Mouse (Mus musculus): Measurements from ENCODE around the gene Stk33.

Gene Stk33

DNA sequence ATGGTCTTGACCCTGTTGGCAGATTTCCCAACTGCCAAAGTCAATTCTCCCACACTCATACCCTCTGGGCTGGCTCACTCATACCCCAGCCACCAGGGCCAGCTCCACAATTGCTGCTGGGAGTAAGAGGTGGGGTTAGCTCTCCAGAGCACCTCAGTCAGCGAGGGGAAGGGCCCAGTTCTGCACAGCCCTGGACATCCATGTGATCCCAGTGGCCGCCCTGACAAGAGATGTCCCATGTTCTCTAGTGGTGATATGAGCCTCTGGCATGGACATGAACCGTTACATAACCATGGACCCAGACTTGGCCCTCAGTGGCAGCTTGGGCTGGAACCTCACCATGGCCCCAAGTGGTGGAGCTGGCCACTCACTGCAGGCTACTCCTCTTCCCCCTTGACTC is 143.1 kb downstream of the Stk33 start:
- no peaks in the 10 kb centered on the region for H3K27me3 ChIP-seq (ENCODE audit: control insufficient read depth, insufficient read depth, low read length, poor library complexity, severe bottlenecking)
- no peaks in the 10 kb centered on the region for H3K36me3 ChIP-seq (ENCODE audit: control insufficient read depth, insufficient read depth, low read length, poor library complexity, severe bottlenecking)
- DNase-seq (ENCODE audit: low read depth, low spot score), result no peak

DNA sequence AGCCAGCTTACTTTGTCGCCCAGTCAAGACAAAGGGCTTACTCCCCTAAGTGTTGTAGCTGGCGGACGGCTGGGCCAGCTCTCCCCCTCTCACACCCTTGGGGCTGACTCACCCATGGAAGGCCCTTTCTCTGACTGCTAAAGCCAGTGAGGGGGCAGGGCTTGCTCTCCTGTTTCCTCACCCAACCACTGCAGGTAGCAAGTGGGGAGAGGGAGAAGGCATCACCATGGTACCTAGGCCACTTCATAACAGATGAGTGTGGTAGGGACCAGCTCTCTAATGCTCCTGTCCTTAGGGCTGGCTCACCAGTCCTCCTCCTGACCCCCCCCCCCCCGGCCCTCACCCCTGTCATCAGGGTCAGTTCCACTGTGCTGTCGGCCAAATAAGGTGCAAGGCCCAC is 143.5 kb downstream of the Stk33 start:
- DNase-seq (ENCODE audit: low read depth, low spot score), result no peak
- Histone ChIP-seq H3K36me3 (ENCODE audit: control insufficient read depth, insufficient read depth, low read length, poor library complexity, severe bottlenecking) (no peaks in the 10 kb centered on the region), H3K27me3 (ENCODE audit: control insufficient read depth, insufficient read depth, low read length, poor library complexity, severe bottlenecking) (no peaks in the 10 kb centered on the region)

DNA sequence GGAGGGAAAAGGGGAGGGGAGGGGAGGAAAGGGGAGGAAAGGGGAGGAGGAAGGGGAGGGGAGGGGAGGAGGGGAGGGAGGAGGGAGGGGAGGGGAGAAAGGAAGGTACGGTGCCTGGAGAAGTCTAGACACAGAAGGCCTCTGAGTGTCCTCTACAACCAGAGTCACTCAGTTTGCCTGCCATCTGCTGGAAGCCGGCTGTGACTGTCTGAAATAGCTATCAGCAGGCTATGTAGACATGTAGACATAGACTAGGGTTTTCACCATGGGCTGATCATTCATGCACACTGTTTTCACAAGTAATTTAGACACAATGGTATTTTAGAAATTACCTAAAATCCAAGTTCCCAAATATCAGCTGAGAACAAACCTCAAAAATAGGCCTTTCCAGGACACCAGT is 148.4 kb downstream of the Stk33 start:
- DNase-seq (ENCODE audit: low read depth, low spot score), result no peak
- Histone ChIP-seq H3K27me3 (ENCODE audit: control insufficient read depth, insufficient read depth, low read length, poor library complexity, severe bottlenecking) (no peaks in the 10 kb centered on the region), H3K36me3 (ENCODE audit: control insufficient read depth, insufficient read depth, low read length, poor library complexity, severe bottlenecking) (no peaks in the 10 kb centered on the region)

DNA sequence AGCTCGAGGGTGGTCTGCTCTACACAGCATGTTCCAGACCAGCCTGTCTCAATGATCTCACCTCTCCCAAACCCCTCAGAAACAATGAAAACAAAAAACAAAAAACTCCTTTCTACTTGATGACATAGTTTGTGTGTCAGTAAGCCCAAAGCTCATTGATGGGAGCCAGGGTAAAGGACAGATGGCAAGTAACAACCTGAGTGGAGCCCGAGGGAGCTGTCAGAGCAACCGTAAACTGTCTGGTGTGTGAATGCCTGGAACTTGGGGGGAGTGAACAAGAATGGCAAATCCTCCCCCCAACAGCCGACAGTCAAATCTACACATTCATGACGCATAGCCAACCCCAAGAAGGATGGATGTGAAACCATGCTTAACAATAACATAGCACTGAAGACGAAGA is 149.8 kb downstream of the Stk33 start:
- Histone ChIP-seq H3K27me3 (ENCODE audit: control insufficient read depth, insufficient read depth, low read length, poor library complexity, severe bottlenecking) (no peaks in the 10 kb centered on the region), H3K36me3 (ENCODE audit: control insufficient read depth, insufficient read depth, low read length, poor library complexity, severe bottlenecking) (no peaks in the 10 kb centered on the region)
- no peak for DNase-seq (ENCODE audit: low read depth, low spot score)

DNA sequence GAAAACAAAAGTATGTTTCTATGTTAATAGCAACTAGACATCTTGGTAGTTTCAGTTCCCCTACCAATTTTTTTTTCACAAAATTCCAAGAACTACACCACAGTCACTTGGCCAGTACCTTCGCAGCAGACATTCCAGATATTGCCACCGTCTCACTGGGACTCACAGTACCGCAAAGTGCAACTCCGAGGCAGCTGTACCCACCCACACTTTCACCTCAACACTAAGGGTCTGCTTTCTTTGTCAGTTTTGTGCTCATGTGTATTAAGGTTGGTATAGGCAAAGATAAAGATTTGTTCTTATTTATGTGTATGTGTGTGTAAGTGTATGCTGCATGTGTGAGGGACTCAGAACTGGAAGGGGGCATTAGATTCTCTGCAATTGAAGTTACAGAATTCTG is 156.8 kb downstream of the Stk33 start:
- Histone ChIP-seq H3K27me3 (ENCODE audit: control insufficient read depth, insufficient read depth, low read length, poor library complexity, severe bottlenecking) (no peaks in the 10 kb centered on the region), H3K36me3 (ENCODE audit: control insufficient read depth, insufficient read depth, low read length, poor library complexity, severe bottlenecking) (no peaks in the 10 kb centered on the region)
- DNase-seq (ENCODE audit: low read depth, low spot score), result no peak

DNA sequence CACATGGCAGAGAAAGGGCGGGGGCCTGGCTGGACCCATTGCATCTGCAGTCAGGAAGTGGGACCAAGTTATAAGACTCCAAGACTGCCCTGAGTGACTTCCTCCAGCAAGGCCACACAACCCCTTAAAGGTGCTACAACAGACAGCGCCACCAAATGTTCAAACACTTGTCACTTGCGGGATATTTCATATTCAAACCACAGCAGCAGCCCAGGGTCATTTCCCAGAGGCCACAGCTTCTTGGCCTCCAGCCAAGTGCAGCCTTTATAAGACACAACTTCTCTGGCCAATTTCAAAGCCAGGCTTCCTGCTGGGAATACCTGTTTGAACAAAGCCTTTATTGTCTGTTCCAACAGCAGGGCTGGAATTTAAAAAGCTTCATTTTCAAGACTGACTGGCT is 162.3 kb downstream of the Stk33 start:
- no peak for DNase-seq (ENCODE audit: low read depth, low spot score)
- no peaks in the 10 kb centered on the region for H3K27me3 ChIP-seq (ENCODE audit: control insufficient read depth, insufficient read depth, low read length, poor library complexity, severe bottlenecking)
- H3K36me3 ChIP-seq (ENCODE audit: control insufficient read depth, insufficient read depth, low read length, poor library complexity, severe bottlenecking), result no peaks in the 10 kb centered on the region

DNA sequence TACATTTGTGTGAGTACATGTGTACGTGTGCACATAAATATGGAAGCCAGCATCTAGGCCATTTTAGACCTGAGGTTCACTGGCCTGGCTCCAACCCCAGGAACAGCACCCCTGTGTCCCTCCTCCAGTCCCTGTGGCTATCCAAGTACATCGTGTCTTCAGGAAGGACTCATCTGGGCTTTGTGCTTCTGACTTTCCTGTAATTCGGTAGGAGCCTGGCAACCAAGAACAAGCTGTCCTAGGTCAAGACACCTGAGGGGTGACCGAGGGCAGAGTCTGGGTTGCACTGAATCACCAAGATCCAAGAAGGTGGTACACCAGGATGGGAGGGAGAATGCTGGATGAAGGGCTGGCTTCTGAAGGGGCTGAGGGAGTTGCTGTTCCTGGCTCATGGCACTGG is 163.0 kb downstream of the Stk33 start:
- H3K36me3 ChIP-seq (ENCODE audit: control insufficient read depth, insufficient read depth, low read length, poor library complexity, severe bottlenecking), result no peaks in the 10 kb centered on the region

DNA sequence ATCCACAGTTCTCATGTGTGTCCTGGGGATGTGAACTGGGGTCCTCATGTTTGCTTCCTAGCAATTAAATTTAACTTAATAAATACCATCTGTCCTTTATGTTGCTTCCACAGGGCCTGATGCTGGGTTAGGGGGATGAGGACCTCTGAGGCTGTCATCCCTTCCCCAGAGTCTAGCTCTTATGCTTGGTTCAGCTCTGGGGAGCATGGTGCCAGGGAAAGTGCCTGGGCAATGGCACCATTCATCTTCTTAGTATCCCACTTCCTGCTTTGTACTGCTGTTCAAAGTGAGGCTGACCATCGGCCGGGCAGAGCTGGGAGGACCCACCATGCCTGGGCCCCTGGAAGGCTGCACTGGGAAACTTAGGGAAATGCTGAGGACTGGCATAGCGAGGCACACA is 163.7 kb downstream of the Stk33 start:
- Histone ChIP-seq H3K36me3 (ENCODE audit: control insufficient read depth, insufficient read depth, low read length, poor library complexity, severe bottlenecking) (no peaks in the 10 kb centered on the region), H3K27me3 (ENCODE audit: control insufficient read depth, insufficient read depth, low read length, poor library complexity, severe bottlenecking) (no peaks in the 10 kb centered on the region)
- no peak for DNase-seq (ENCODE audit: low read depth, low spot score)

More for the DNA sequence above, 163.0 kb downstream of the Stk33 start:
- DNase-seq (ENCODE audit: low read depth, low spot score), result no peak
- no peaks in the 10 kb centered on the region for H3K27me3 ChIP-seq (ENCODE audit: control insufficient read depth, insufficient read depth, low read length, poor library complexity, severe bottlenecking)

DNA sequence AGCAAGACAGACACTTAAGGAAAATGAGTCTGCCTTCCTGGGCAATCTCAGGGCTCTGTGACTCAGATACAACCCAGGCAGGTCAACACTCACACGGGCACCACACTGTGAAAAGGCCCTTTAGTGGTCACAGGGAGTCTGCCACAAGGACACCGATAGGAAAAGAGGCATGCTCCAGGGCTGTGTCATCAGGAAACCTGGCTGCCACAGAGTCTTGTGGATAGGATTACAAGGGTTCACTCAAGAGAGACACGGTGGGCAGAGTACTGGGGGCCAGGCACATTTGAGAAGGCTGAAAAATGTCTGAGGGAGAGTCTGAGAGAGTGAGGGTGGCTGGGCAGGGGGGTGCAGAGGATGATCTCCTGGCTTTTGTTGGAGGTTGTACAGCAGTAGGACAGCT is 164.6 kb downstream of the Stk33 start:
- H3K27me3 ChIP-seq (ENCODE audit: control insufficient read depth, insufficient read depth, low read length, poor library complexity, severe bottlenecking), result no peaks in the 10 kb centered on the region
- H3K36me3 ChIP-seq (ENCODE audit: control insufficient read depth, insufficient read depth, low read length, poor library complexity, severe bottlenecking), result no peaks in the 10 kb centered on the region
- no peak for DNase-seq (ENCODE audit: low read depth, low spot score)

DNA sequence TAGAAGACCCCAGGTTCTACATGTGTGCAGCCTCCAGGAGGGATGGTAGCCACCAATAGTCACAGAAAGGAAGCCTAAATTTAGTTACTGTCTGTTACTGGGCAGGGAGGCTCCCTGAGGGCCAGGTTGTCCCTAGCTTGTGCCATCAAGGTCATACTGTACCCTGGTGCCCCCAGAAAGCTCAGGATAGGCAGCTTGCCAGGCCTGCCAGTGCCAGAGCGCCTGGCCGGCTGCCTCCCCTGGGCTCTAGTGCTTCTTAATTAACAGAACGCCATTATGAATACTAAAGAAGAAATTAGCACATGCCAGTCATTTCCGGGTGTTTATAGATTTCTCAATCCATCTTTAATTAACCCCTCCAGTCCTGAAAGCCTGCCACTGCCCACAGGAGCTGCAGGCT is 169.8 kb downstream of the Stk33 start:
- no peaks in the 10 kb centered on the region for H3K27me3 ChIP-seq (ENCODE audit: control insufficient read depth, insufficient read depth, low read length, poor library complexity, severe bottlenecking)
- H3K36me3 ChIP-seq (ENCODE audit: control insufficient read depth, insufficient read depth, low read length, poor library complexity, severe bottlenecking), result no peaks in the 10 kb centered on the region
- no peak for DNase-seq (ENCODE audit: low read depth, low spot score)

DNA sequence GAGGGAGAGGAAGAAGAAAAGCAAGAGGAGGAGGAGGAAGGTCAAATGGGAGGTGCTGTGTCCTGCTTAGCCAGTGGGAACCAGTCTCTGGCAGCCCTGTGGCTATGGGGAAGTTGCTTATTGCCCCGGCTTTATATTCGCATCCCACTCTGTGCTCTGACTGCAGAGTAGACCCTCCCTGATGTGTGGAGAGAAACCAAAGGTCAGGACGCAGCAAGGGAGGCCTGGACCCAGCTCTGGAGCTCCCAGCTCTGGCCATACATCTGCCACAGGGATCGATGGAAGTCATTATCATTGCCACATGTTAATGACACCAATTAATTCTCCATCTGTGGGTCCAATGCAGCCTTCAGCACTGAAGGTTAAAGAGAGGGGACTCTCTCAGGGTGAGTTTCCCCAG is 171.5 kb downstream of the Stk33 start:
- DNase-seq (ENCODE audit: low read depth, low spot score), result no peak
- Histone ChIP-seq H3K27me3 (ENCODE audit: control insufficient read depth, insufficient read depth, low read length, poor library complexity, severe bottlenecking) (no peaks in the 10 kb centered on the region), H3K36me3 (ENCODE audit: control insufficient read depth, insufficient read depth, low read length, poor library complexity, severe bottlenecking) (no peaks in the 10 kb centered on the region)

DNA sequence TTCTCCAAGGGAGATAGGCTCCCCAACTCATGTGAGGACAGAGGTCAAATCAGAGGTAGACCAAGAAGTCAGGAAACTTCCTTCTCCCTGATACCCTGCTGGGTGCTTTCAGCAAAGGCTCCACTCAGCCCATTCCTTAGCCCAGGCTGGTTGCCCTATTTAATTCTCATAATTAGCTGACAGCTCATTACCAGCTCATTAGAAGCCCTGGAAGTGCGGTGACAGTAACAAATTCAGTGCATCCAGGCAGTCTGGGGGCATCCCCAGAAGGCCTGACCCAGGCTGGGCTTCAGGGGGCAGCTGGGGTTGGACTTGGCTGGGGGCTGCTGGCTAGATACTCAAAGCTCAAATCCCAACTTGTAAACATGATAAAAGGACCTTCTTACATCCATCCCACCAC is 172.7 kb downstream of the Stk33 start:
- Histone ChIP-seq H3K36me3 (ENCODE audit: control insufficient read depth, insufficient read depth, low read length, poor library complexity, severe bottlenecking) (no peaks in the 10 kb centered on the region), H3K27me3 (ENCODE audit: control insufficient read depth, insufficient read depth, low read length, poor library complexity, severe bottlenecking) (no peaks in the 10 kb centered on the region)
- no peak for DNase-seq (ENCODE audit: low read depth, low spot score)

DNA sequence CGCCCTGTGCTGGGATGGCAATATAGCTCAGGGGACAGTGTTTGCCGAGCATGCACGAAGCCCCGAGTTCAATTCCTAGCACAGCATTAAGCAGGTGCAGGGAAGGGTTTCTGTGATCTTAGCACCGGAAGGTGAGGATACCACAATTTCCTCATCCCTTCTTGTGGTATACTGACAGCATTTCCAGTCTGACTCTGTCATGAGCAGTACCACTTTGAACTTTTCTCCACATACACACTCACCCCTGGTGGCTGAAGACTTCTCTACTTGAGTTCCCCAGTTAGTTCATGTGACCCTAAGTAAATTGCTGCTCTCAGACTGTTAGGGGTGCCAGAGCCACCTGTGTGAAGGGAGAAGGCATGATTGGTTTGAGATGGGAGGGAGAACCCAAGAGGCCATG is 173.3 kb downstream of the Stk33 start:
- H3K36me3 ChIP-seq (ENCODE audit: control insufficient read depth, insufficient read depth, low read length, poor library complexity, severe bottlenecking), result no peaks in the 10 kb centered on the region
- DNase-seq (ENCODE audit: low read depth, low spot score), result no peak
- no peaks in the 10 kb centered on the region for H3K27me3 ChIP-seq (ENCODE audit: control insufficient read depth, insufficient read depth, low read length, poor library complexity, severe bottlenecking)

DNA sequence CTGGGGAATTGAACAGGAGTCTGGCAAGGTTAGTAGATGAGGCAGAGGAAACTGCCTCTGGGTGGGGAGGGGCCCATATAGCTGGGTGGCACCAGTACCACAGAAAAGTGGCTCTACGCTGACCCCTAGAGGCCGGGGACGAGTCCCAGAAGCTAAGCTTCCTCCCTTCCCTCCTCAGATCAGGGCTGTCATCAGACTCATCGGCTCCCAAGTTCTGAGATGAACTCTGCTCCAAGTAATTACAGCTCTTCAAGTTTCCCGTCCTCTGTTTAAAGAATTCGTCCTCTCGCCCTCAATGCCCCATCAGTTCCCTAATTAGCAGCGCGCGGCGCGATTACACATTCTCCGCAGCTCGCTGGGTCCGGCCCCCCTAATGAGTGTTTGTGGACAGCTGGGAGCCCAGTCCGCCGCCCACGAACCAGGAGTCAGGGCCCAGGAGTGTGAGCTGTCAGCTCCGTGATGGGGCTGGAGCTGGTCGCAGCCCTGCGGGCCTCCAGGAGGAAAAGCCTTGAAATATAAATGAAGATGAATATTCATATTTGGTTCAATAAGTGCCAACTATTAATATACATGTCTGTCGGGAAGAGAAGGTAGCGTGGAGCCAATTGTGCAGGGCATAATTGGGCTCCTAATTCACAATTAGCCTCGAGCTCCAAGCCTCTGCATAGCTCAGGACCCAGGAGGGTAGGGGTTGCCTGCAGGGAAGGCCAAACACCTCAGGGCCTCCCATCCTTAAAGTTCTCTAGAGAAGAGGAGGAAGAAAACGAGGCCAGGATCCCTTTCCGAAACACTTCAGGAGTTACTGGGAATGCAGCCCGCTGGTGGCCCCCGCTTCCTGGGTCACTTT is 183.2 kb downstream of the Stk33 start:
- DNase-seq (ENCODE audit: low read depth, low spot score), result peak; percentile 60
- H3K27me3 ChIP-seq (ENCODE audit: control insufficient read depth, insufficient read depth, low read length, poor library complexity, severe bottlenecking), result no peaks in the 10 kb centered on the region
- H3K36me3 ChIP-seq (ENCODE audit: control insufficient read depth, insufficient read depth, low read length, poor library complexity, severe bottlenecking), result no peaks in the 10 kb centered on the region

DNA sequence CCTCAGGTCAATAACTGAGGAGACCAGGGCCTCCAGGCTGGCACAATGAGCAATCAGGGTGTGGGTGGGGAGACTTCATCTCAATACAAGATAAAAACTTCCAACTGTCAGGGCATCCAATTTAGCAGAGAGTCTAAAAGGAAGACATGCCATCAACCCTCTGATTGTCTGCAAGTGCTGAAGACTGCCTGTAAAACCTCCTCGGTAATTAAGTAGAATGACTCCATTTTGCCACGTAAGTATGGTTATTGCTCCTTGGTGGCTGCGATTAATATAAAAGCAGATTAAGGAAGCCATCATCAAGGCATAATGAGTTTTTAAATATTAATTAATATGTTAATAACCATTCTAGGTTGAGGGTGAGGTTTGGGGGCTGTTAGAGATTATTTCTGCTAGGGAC is 187.5 kb downstream of the Stk33 start:
- DNase-seq (ENCODE audit: low read depth, low spot score), result no peak
- no peaks in the 10 kb centered on the region for H3K27me3 ChIP-seq (ENCODE audit: control insufficient read depth, insufficient read depth, low read length, poor library complexity, severe bottlenecking)
- no peaks in the 10 kb centered on the region for H3K36me3 ChIP-seq (ENCODE audit: control insufficient read depth, insufficient read depth, low read length, poor library complexity, severe bottlenecking)

DNA sequence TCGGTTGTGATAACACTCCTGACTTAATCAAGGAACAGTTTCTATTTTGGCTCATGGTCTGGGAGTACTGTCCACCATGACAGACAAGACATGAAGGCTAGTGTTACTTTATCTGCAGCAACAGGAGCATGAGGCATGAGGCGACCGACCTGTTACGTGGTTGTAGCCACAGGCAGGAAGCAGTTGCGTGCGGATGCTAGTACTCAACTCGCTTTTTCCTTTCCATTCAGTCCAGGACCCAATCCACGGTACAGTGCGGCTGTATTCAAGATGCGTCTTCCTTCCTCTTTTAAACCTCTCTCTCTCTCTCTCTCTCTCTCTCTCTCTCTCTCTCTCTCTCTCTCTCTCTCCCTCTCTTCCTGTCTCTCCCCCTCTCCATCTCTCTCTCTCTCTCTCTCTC is 194.1 kb downstream of the Stk33 start:
- no peak for DNase-seq (ENCODE audit: low read depth, low spot score)
- no peaks in the 10 kb centered on the region for H3K27me3 ChIP-seq (ENCODE audit: control insufficient read depth, insufficient read depth, low read length, poor library complexity, severe bottlenecking)
- H3K36me3 ChIP-seq (ENCODE audit: control insufficient read depth, insufficient read depth, low read length, poor library complexity, severe bottlenecking), result no peaks in the 10 kb centered on the region
